Mouse (Mus musculus) B cell, adult 62 days (primary cell): Measurements from ENCODE around the gene Mapk7. TPM values are rescaled to one million over a fixed set of nuclear protein-coding genes. Genes with fewer than 3 reads are reported as not detected.

ENCODE experiments used
- total RNA-seq: library from RNA; stranded (reverse); gene quantifications from 4 replicates; pipeline ENCODE4 v1.2.4, GENCODE M21; 2023

Gene Mapk7
- 23.7 to 33.0 TPM (median 27.9 TPM) in 4 replicates for total RNA-seq

DNA sequence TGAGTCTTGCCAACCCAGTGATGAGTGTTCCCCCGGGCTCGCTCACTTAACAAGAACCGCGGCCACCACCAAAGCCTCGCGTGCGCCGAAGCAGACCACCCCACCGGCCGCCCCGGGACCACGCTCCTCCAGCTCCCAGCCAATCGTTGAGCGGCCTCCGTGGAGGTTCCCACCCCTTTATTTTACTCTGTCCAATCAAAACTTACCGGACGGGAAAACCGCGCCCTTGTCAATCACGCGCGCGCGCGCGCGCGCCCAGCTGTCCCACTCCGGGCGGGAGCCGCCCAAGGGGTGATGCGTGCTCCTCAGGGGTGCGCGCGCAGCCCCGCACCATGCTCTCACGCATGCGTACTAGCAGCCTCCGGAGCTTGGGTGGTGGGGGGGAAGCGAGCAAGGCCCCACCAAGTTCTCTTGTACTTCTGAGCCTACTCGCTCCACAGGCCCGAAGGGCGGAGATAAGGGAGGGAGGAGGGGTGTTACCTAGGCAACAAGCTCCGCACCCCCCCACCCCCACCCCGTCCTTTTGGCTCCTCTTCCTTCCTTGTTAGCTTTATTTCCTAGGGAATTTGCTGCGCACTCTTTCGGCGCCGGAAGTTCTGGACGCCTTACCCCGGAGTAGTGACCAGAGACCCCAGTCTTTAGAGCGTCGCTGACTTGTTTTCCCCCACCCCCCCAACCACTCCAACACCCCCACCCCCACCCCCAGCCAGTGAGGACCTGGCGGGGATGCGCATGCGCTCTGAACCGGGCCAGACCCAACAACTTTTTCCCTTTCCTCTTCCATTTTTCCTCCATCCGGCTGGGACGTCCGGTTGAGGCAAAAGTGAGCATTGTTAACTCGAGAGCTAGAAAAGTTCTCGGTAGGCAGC lies at the start of gene Mapk7:
Gene Mapk7, minus strand, starts transcription at position 278 of the 869 bp plus-strand sequence.

DNA sequence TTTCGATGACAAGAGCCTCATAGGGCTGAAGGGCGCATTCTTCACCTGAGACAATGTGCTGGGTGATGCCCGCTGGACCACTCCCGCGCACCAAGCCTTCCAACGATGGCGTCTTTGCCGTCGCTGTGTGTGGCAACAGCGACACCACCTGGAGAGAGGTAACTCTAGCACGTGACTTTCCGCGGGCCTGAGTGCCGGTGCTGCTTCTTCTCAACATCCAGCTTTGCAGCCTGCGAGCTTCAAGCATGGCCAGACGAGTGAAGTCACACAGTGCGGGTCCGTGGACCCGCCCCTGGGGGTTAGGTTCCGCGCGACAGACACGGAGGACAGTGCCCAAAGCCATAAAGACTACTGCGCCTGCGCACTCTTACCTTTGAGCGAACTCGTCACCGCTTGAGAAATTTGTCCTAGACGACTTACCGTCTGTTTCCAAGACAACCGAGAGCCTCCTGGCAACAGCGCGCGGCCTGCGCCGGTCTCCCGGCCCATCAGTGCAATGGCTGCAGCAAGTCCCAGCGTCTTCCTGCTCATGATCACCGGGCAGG lies 10.6 kb upstream of the Mapk7 start, which contains the start of gene B9d1:
Gene B9d1, plus strand, starts transcription at position 432 of the 545 bp plus-strand sequence.

DNA sequence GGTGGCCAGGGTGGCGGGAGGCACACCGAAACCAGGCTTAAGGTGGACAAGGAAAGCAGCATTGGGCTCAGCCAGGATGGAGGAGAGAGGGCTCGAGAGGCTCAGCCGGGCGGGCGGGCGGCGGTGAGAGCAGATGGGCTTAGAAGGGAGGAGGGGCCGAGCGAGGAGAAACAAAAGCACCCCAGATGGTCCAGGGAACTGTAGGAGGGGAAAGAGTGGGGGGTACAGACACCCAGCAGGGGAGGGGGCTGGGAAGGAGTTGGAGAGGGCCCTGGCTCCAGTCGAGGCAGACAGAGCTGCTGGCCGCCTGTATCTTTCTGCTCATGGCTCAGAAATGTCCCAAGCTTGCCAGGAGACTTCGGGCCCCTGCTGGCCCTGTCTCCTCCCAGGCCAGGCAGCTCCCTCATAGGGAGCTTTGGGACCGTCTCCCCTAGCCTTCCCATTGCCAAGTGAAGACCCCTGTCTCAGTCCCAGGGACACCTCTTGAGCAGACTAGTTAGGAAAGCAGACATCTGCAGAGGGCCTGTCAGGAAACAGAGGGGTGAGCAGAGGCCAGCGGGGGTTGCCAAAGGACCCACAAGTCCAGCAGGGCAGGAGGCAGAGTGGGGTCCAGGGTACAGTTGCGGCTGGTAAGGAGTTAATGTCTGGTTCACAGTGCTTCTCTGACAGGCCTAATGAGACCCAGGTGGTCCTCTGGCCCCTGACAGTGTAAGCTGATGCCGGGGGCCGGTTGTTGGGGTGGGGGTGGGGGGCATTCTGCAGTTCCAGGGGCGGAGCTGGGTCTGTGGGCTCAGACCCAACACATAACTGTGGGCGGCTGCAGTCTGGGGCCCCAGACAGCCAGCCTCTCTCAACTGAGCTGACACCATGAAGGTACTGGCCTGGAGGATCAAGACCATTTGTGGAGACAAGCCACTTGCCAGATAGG lies 9.3 kb downstream of the Mapk7 start, which contains the start of gene Mfap4:
Gene Mfap4, plus strand, starts transcription at position 819 of the 928 bp plus-strand sequence.

Other genes starting within 250 kb of the Mapk7 start
- 40.7 to 55.4 TPM (median 52.2 TPM) in 4 replicates for gene Aldh3a2, start 226.9 kb downstream of the Mapk7 start, total RNA-seq
- gene Slc47a2, start 151.5 kb downstream of the Mapk7 start, total RNA-seq: not detected in 4 replicates
- not detected in 4 replicates for gene Slc47a1, start 116.1 kb downstream of the Mapk7 start, total RNA-seq
- gene Rnf112, start 40.3 kb downstream of the Mapk7 start, total RNA-seq: not detected in 4 replicates
- gene Mfap4, start 9.0 kb downstream of the Mapk7 start, total RNA-seq: not detected in 4 replicates
- gene B9d1, start 10.7 kb upstream of the Mapk7 start, total RNA-seq: 3.1 TPM in 1 of 4 replicates, not detected in the others
- 5.0 to 7.7 TPM (median 7.1 TPM) in 4 replicates for gene Epn2, start 85.3 kb upstream of the Mapk7 start, total RNA-seq
- gene Grap, start 158.9 kb upstream of the Mapk7 start, total RNA-seq: 247 to 260 TPM (median 255 TPM) in 4 replicates
- gene Fam83g, start 189.7 kb upstream of the Mapk7 start, total RNA-seq: 4.9 to 6.7 TPM (median 5.9 TPM) in 4 replicates
- not detected in 4 replicates for gene Slc5a10, start 226.4 kb upstream of the Mapk7 start, total RNA-seq